Mouse (Mus musculus): ENCODE results near the gene Rab35. TPM values are rescaled to one million over a fixed set of nuclear protein-coding genes. Genes with fewer than 3 reads are reported as not detected.

Gene Rab35
- polyA plus RNA-seq, 1 experiment, result 87.8 TPM

DNA sequence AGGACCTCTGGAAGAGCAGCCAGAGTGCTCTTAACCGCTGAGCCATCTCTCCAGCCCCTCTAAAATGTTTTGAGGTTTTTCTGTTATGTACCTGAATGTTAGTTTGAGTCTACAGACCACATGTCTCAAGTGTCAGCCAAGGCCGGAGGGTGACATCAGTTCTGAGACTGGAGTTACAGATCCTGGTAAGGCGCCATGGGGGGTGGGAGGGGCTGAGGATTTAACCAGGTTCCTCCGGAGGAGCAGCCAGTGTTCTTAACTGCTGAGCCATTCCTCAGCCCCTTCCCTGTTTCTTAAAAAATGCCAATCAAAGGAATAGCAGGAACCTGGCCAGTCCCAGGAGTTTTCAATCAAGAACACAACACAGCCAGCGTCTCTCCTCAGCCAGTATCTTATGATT is 1.4 kb upstream of the Rab35 start:
- TF ChIP-seq POLR2A (IDR thresholded peaks at IDR 0.05; ENCODE audit: borderline replicate concordance, insufficient read depth, low read length), result no peak
- TF ChIP-seq CTCF (IDR thresholded peaks at IDR 0.05; ENCODE audit: borderline replicate concordance, insufficient read depth, low read depth, low read length), result no peak
- H3K27me3 ChIP-seq (ENCODE audit: control insufficient read depth, insufficient read depth, low read length), result no peaks in the 10 kb centered on the region
- no peak for DNase-seq
- no peak overlapping the region for H3K27ac ChIP-seq (ENCODE audit: insufficient read depth, low read length)
- peaks cover 15% of the 10 kb centered on the region for H3K4me1 ChIP-seq (ENCODE audit: control insufficient read depth, insufficient read depth, low read length)
- H3K4me3 ChIP-seq (replicated peaks; ENCODE audit: insufficient read depth, low read depth, low read length), result no peak overlapping the region
- WGBS, result 53% methylated on average over 5 of the region's 5 CpGs

DNA sequence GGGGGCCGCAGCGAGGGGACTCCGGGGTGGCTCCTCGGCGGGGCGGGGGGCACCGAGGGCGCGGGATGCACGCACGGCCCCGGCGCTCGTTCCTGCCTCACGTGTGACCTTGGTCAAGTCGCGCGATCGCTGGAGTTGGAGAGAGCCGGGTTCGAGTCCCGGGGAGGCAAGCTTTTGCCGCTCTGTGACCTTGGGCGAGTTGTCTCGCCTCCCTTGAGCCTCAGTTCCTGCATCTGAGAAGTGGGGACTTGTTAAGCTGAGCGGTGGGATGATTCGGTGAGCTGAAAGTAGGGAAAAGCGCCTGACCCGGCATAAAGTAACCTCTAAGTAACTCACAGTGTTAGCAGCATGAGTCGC is 628 bp downstream of the Rab35 start:
- no peak for TF ChIP-seq POLR2A (IDR thresholded peaks at IDR 0.05; ENCODE audit: borderline replicate concordance, insufficient read depth, low read length)
- TF ChIP-seq CTCF (IDR thresholded peaks at IDR 0.05; ENCODE audit: borderline replicate concordance, insufficient read depth, low read depth, low read length), result no peak
- peak overlapping the region; percentile 92 for H3K4me3 ChIP-seq (replicated peaks; ENCODE audit: insufficient read depth, low read depth, low read length)
- H3K4me1 ChIP-seq (ENCODE audit: control insufficient read depth, insufficient read depth, low read length), result peaks cover 15% of the 10 kb centered on the region
- H3K27ac ChIP-seq (ENCODE audit: insufficient read depth, low read length), result no peak overlapping the region; the same call in 1 of the 2 replicates
- peak; percentile 42 to 53 for DNase-seq
- H3K27me3 ChIP-seq (ENCODE audit: control insufficient read depth, insufficient read depth, low read length), result no peaks in the 10 kb centered on the region
- 3% methylated on average over 30 of the region's 30 CpGs for WGBS

- Histone ChIP-seq H3K27me3 (ENCODE audit: control insufficient read depth, insufficient read depth, low read length) (no peaks in the 10 kb centered on the region), H3K27ac (ENCODE audit: insufficient read depth, low read length) (no peak overlapping the region), H3K4me3 (replicated peaks; ENCODE audit: insufficient read depth, low read depth, low read length) (peak overlapping the region; percentile 92), H3K4me1 (ENCODE audit: control insufficient read depth, insufficient read depth, low read length) (peaks cover 15% of the 10 kb centered on the region)
- TF ChIP-seq CTCF (IDR thresholded peaks at IDR 0.05; ENCODE audit: borderline replicate concordance, insufficient read depth, low read depth, low read length) (no peak), POLR2A (IDR thresholded peaks at IDR 0.05; ENCODE audit: borderline replicate concordance, insufficient read depth, low read length) (no peak)
- WGBS, result 24% methylated on average over 4 of the region's 4 CpGs
- DNase-seq, result no peak
These were observed 1.4 kb downstream of the Rab35 start for GRCm38 (mm10) chr5:115633060-115633459.

DNA sequence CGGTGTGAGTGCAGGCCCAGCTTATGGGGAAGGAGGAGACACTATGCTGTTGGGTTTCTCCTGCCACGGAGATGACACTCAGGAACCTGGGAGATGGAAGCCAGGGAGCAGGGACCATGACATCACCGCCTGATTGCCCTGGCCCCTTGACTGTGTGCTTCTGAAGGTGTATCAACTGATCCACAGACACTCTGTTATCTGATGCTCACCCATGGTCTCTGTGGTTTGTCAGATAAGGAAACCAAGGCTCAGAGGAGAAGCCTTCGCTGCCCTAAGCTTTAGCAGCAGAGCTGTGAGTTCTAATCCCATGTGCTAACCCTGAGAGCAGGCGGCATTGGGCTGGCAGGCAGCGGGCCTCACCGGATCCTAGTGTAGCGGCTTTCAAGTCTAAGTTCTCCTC is 2.3 kb downstream of the Rab35 start:
- no peak overlapping the region for H3K27ac ChIP-seq (ENCODE audit: insufficient read depth, low read length)
- H3K27me3 ChIP-seq (ENCODE audit: control insufficient read depth, insufficient read depth, low read length), result no peaks in the 10 kb centered on the region
- peaks cover 15% of the 10 kb centered on the region for H3K4me1 ChIP-seq (ENCODE audit: control insufficient read depth, insufficient read depth, low read length)
- 79% methylated on average over 8 of the region's 8 CpGs for WGBS
- DNase-seq, result no peak
- H3K4me3 ChIP-seq (replicated peaks; ENCODE audit: insufficient read depth, low read depth, low read length), result no peak overlapping the region
- no peak for TF ChIP-seq POLR2A (IDR thresholded peaks at IDR 0.05; ENCODE audit: borderline replicate concordance, insufficient read depth, low read length)
- TF ChIP-seq CTCF (IDR thresholded peaks at IDR 0.05; ENCODE audit: borderline replicate concordance, insufficient read depth, low read depth, low read length), result no peak

DNA sequence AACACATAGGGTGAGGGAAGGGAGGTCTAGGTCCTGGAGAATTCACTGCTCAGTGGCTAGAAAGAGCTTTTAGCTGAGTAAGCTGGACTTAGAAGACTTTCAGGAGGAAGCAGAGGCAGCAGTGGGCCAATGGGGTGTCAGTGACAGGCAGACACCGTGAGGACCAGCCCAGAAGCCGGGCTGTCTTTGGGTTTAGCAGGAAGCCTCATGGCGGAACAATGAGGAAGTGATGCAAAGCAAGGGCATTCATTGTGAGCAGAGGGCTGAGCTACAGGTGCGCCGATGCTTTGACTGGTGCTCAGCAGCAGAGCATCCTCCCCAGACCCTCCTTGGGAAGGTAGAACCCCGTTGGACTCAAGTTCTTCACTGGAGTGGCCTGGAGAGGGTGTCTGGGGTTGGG is 3.8 kb downstream of the Rab35 start:
- DNase-seq, result no peak
- H3K27ac ChIP-seq (ENCODE audit: insufficient read depth, low read length), result no peak overlapping the region
- H3K4me3 ChIP-seq (replicated peaks; ENCODE audit: insufficient read depth, low read depth, low read length), result no peak overlapping the region
- WGBS, result 59% methylated on average over 6 of the region's 6 CpGs
- H3K4me1 ChIP-seq (ENCODE audit: control insufficient read depth, insufficient read depth, low read length), result peaks cover 15% of the 10 kb centered on the region
- H3K27me3 ChIP-seq (ENCODE audit: control insufficient read depth, insufficient read depth, low read length), result no peaks in the 10 kb centered on the region
- no peak for TF ChIP-seq POLR2A (IDR thresholded peaks at IDR 0.05; ENCODE audit: borderline replicate concordance, insufficient read depth, low read length)
- no peak for TF ChIP-seq CTCF (IDR thresholded peaks at IDR 0.05; ENCODE audit: borderline replicate concordance, insufficient read depth, low read depth, low read length)

- Histone ChIP-seq H3K27me3 (ENCODE audit: control insufficient read depth, insufficient read depth, low read length) (no peaks in the 10 kb centered on the region), H3K4me3 (replicated peaks; ENCODE audit: insufficient read depth, low read depth, low read length) (no peak overlapping the region), H3K27ac (ENCODE audit: insufficient read depth, low read length) (no peak overlapping the region), H3K4me1 (ENCODE audit: control insufficient read depth, insufficient read depth, low read length) (peaks cover 7% of the 10 kb centered on the region; the same call in 1 of the 2 replicates)
- WGBS, result 69% methylated on average over 9 of the region's 9 CpGs
- peak; percentile 53; the same call in 1 of the 2 replicates for TF ChIP-seq CTCF (IDR thresholded peaks at IDR 0.05; ENCODE audit: borderline replicate concordance, insufficient read depth, low read depth, low read length)
- TF ChIP-seq POLR2A (IDR thresholded peaks at IDR 0.05; ENCODE audit: borderline replicate concordance, insufficient read depth, low read length), result no peak
- DNase-seq, result no peak
These were observed 12.5 kb downstream of the Rab35 start for GRCm38 (mm10) chr5:115644192-115644591.

DNA sequence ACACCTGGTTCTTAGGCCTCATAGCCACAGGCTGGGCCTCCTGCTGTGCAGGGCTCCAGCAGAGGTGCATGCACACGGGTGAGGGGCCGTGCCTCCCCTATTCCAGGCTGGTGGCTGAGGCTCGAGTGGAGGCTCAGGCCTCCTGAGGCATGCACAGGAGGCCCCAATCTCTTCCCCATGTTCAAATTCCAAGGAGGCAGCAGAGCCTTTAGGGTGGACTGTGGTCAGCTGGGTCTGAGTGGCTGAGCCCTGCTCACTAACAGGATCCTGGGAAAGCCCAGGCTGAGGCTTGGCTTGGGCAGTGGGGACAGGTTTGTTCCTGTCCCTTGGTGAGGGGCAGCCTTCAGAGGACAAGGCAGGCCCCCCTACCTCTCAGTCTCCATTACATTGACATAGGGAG is 17.2 kb downstream of the Rab35 start:
- TF ChIP-seq CTCF (IDR thresholded peaks at IDR 0.05; ENCODE audit: borderline replicate concordance, insufficient read depth, low read depth, low read length), result no peak
- TF ChIP-seq POLR2A (IDR thresholded peaks at IDR 0.05; ENCODE audit: borderline replicate concordance, insufficient read depth, low read length), result no peak

DNA sequence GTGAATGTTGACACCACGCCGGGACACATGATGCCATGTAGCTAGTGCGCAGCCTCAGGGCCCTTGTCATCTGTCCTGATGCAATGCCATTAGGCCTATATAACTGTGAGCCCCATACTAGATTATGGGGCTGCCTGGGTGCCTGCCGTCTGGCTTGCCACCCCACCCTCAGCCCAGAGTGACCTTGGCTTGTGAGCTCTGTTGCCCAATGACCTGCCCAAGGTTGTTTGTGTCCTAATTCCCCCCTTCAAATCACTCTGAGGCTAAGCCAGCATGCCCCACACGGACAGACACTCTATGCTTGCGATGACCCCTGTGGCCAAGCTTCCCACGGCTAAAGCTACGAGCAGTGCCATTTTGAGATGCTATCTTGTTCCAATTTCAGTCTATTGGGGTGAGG is 18.0 kb downstream of the Rab35 start:
- no peak overlapping the region for H3K27ac ChIP-seq (ENCODE audit: insufficient read depth, low read length)
- no peak for TF ChIP-seq POLR2A (IDR thresholded peaks at IDR 0.05; ENCODE audit: borderline replicate concordance, insufficient read depth, low read length)
- no peak for TF ChIP-seq CTCF (IDR thresholded peaks at IDR 0.05; ENCODE audit: borderline replicate concordance, insufficient read depth, low read depth, low read length)
- no peak overlapping the region for H3K4me3 ChIP-seq (replicated peaks; ENCODE audit: insufficient read depth, low read depth, low read length)
- 87% methylated on average over 8 of the region's 8 CpGs for WGBS
- H3K4me1 ChIP-seq (ENCODE audit: control insufficient read depth, insufficient read depth, low read length), result peaks cover 19% of the 10 kb centered on the region
- no peaks in the 10 kb centered on the region for H3K27me3 ChIP-seq (ENCODE audit: control insufficient read depth, insufficient read depth, low read length)
- DNase-seq, result no peak

More for the DNA sequence above, 17.2 kb downstream of the Rab35 start:
- Histone ChIP-seq H3K4me1 (ENCODE audit: control insufficient read depth, insufficient read depth, low read length) (peaks cover 19% of the 10 kb centered on the region), H3K27me3 (ENCODE audit: control insufficient read depth, insufficient read depth, low read length) (no peaks in the 10 kb centered on the region), H3K4me3 (replicated peaks; ENCODE audit: insufficient read depth, low read depth, low read length) (no peak overlapping the region), H3K27ac (ENCODE audit: insufficient read depth, low read length) (no peak overlapping the region)
- 53% methylated on average over 3 of the region's 3 CpGs for whole genome bisulfite sequencing
- DNase-seq, result no peak

Measured in cerebellum, adult 2 months (tissue).